Mouse (Mus musculus): ENCODE data around the gene 1810009A15Rik.

DNA sequence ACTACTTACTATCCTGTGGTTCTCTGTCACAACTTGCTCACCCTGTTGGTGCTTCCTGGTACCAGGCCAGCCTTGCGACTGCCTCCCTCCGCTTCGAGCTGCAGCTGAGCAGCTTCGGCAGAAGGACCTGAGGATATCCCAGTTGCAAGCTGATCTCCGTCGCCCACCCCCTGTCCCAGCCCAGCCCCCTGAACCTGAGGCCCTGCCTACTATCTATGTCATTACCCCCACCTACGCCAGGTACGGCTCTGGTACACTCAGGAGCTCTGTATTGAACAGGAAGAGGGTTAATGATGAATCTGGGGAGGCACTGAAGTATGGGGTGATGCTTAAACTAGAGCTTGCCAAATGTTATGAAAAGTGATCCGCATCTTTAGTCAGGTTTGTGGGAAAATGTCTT is 33.1 kb downstream of the 1810009A15Rik start:
- TF ChIP-seq CTCF (IDR thresholded peaks at IDR 0.05; ENCODE audit: low read depth) = no peak
- TF ChIP-seq EP300 (IDR thresholded peaks at IDR 0.05; ENCODE audit: low read depth) = no peak
